9 mouse cellular contexts compared by ENCODE assay signal in genomic region chr2:164036520-164037019, GRCm38 (mm10). TPM values are rescaled to one million over a fixed set of nuclear protein-coding genes. Genes with fewer than 3 reads are reported as not detected.
A peak's percentile ranks its signal among the peaks of the same experiment; 100 is the strongest.
DNase-seq lines count a peak whose midpoint lies in the region; ATAC-seq and TF ChIP-seq lines count a peak whose summit lies in the region.
"Had no signal": no experiment of that assay in that cellular context is flagged by ENCODE, and none has a peak within 500 bp of the region (broad histone marks: within the 10 kb centered on the region; RNA-seq: fewer than 3 reads in every experiment).

No protein-coding gene starts in this region.

- no peak for TF ChIP-seq POLR2A in brain, embryonic 14.5 days (IDR thresholded peaks at IDR 0.05; ENCODE audit: borderline replicate concordance, extremely low read depth, insufficient read depth, insufficient read length, poor library complexity, severe bottlenecking)

- WGBS in kidney, embryonic 16.5 days: 45% methylated on average over 10 of the region's 10 CpGs

- peak; percentile 69 for ATAC-seq in kidney, embryonic 16.5 days (ENCODE audit: low FRiP score, low TSS enrichment)
- ATAC-seq in hematopoietic stem cell, adult 5-6 weeks (replicated peaks in 1 of 2; ENCODE audit: insufficient read depth in 1 of 2, low FRiP score in 2 of 2, low TSS enrichment in 1 of 2, low read depth in 1 of 2, poor library complexity in 2 of 2, severe bottlenecking in 2 of 2): peak; percentile 17 to 64; a peak in 3 of 4 replicates

- no peaks in the 10 kb centered on the region; the same call in 1 of the 2 replicates for H3K9me3 ChIP-seq in kidney, embryonic 16.5 days (ENCODE audit: low read length)

- TF ChIP-seq CTCF in brain, embryonic 14.5 days (IDR thresholded peaks at IDR 0.05; ENCODE audit: borderline replicate concordance, extremely low read depth, insufficient read depth, insufficient read length): peak; percentile 19; the same call in 1 of the 2 replicates

- no peak overlapping the region for H3K4me3 ChIP-seq in kidney, embryonic 16.5 days (ENCODE audit: low read length)

- no peaks in the 10 kb centered on the region for H3K4me1 ChIP-seq in kidney, embryonic 16.5 days (ENCODE audit: insufficient read depth, low read length)

- no peak overlapping the region for H3K4me2 ChIP-seq in kidney, embryonic 16.5 days (replicated peaks; ENCODE audit: low read depth, low read length)

- no peak overlapping the region for H3K27ac ChIP-seq in kidney, embryonic 16.5 days (ENCODE audit: low read length)

- no peak for DNase-seq in kidney, adult 9 months
- peak; percentile 15 for DNase-seq in brain, embryonic 14.5 days (ENCODE audit: low read depth)
- DNase-seq in retina, adult 2 months (ENCODE audit: low read depth, low spot score): peak; percentile 47
- no peak for DNase-seq in frontal cortex, postnatal 36 days (ENCODE audit: low spot score in 2 of 2)
- DNase-seq in urinary bladder, postnatal 36 days (ENCODE audit: low spot score in 2 of 2): no peak
- DNase-seq in natural killer cell, adult 2 months (ENCODE audit: low spot score in 2 of 2): no peak
- DNase-seq: adrenal gland, postnatal 14 days had no signal

- H3K36me3 ChIP-seq in kidney, embryonic 16.5 days (ENCODE audit: insufficient read depth, low read length): no peaks in the 10 kb centered on the region

- no peaks in the 10 kb centered on the region for H3K27me3 ChIP-seq in kidney, embryonic 16.5 days (ENCODE audit: insufficient read depth, low read length)

- H3K9ac ChIP-seq in kidney, embryonic 16.5 days (replicated peaks; ENCODE audit: low read length): no peak overlapping the region

RNA-seq across cellular contexts. Expression of gene Pabpc1l, which starts 11.3 kb away (rescaled TPM):
- 1.7 and 1.8 TPM in 2 replicates for polyA plus RNA-seq in kidney, embryonic 16.5 days (2015; fragmentation: Nextera tagmentation; extraction: Ambion mirVana)
- 2.7 and 2.8 TPM in 2 replicates for polyA plus RNA-seq in brain, embryonic 14.5 days (2012; rRNA removed)
- total RNA-seq in hematopoietic stem cell, adult 5-6 weeks (2017): 0.05 and 0.13 TPM in 2 replicates

RNA-seq across cellular contexts. Expression of gene Stk4, which starts 33.6 kb away (rescaled TPM):
- polyA plus RNA-seq in kidney, embryonic 16.5 days (2015; fragmentation: Nextera tagmentation; extraction: Ambion mirVana): 22.8 and 25.2 TPM in 2 replicates
- 21.7 and 24.8 TPM in 2 replicates for polyA plus RNA-seq in brain, embryonic 14.5 days (2012; rRNA removed)
- total RNA-seq in hematopoietic stem cell, adult 5-6 weeks (2017): 163 and 235 TPM in 2 replicates

RNA-seq across cellular contexts. Expression of gene Tomm34, which starts 34.4 kb away (rescaled TPM):
- 66.5 and 70.0 TPM in 2 replicates for polyA plus RNA-seq in kidney, embryonic 16.5 days (2015; fragmentation: Nextera tagmentation; extraction: Ambion mirVana)
- polyA plus RNA-seq in brain, embryonic 14.5 days (2012; rRNA removed): 30.8 and 36.0 TPM in 2 replicates
- 44.8 and 46.7 TPM in 2 replicates for total RNA-seq in hematopoietic stem cell, adult 5-6 weeks (2017)

RNA-seq across cellular contexts. Expression of gene Ywhab, which starts 41.8 kb away (rescaled TPM):
- 297 and 300 TPM in 2 replicates for polyA plus RNA-seq in kidney, embryonic 16.5 days (2015; fragmentation: Nextera tagmentation; extraction: Ambion mirVana)
- 139 and 214 TPM in 2 replicates for polyA plus RNA-seq in brain, embryonic 14.5 days (2012; rRNA removed)
- total RNA-seq in hematopoietic stem cell, adult 5-6 weeks (2017): 66.2 and 87.0 TPM in 2 replicates

Comparison
In these comparisons a context has a peak if more than half of its experiments do, and no peak if none do; other contexts are left out.
1. DNase-seq: peak in brain, embryonic 14.5 days (single experiment) and retina, adult 2 months (single experiment); none in kidney, adult 9 months (single experiment), frontal cortex, postnatal 36 days (0 of 2), urinary bladder, postnatal 36 days (0 of 2) and natural killer cell, adult 2 months (0 of 2).